Mouse (Mus musculus): ENCODE results near the gene Numbl.

The Numbl gene

GRCm38 (mm10) chr7:27327500-27327899 is 69.3 kb downstream of the Numbl start:
- no peak for DNase-seq

DNA sequence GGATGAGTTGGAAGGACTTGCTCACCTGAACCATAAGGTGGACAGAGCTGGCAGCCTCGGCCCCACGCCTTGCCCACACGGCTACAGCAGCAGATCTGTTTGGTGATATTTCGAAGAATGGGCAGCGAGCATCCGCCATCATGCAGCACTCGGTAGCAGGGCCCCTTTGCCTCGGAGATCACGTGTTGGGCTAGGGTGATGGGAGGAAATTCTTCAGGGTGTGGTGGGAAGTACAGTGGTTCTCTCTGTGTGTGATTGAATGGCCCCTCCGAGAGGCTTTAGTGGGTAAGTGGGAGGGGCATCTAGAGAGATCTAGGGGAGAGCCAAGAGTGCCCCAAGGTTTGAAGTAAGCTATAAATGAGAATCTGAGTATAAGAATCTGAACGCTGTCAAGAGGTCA is 69.9 kb downstream of the Numbl start:
- no peak for DNase-seq

- peak; percentile 28 for DNase-seq
Observed at GRCm38 (mm10) chr7:27328648-27329047, 70.4 kb downstream of the Numbl start.

- peak; percentile 91 for DNase-seq
Observed at GRCm38 (mm10) chr7:27329326-27329947, 71.2 kb downstream of the Numbl start.

DNA sequence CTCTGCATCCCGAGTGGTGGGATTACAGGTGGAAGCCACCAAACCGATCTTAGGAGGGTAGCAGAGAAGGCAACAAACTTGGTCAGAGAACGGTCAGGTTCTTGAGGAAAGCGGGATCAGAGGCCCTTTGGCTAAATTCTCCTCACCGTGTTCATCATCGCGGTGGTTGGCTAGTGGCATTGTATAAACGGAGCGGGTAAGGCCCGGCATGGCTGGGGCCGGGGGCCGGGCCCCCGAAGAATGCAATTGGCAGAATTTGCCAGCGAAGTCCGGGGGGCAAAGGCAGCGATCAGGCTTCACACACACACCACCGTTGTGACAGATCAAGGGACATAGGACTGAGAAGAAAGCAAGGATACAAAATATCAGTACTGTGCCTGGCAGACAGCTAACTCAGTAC is 71.7 kb downstream of the Numbl start:
- no peak for DNase-seq

GRCm38 (mm10) chr7:27330709-27331540 is 72.7 kb downstream of the Numbl start:
- DNase-seq = peak; percentile 95

DNA sequence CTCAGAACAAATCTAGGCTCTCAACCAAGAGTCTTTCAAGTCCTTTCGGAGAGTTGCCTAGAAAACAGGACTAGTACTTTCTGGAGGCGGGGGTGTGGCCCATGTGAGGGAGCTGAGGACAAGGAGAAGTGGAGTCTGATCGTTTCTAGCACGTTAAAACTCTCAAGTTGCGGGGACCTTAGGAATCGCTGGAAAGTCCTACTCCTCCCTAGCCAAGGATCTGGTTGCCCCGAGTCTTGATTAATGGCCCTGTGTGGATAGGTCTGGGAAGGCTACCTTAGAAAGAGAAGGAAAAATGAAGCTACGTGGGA is 73.3 kb downstream of the Numbl start:
- DNase-seq = peak; percentile 58
